Mouse (Mus musculus) liver, embryonic 14.5 days (tissue): Measurements from ENCODE around the gene Ppp2r5c. TPM values are rescaled to one million over a fixed set of nuclear protein-coding genes. Genes with fewer than 3 reads are reported as not detected.

Experiments
- ATAC-seq: fragments of 200-750 bp; cut with Nextera tagmentation; 2 replicates; pipeline ENCODE4 v1.8.0; 2017; ENCODE audit warnings: moderate number of reproducible peaks, mild to moderate bottlenecking, moderate library complexity; ENCODE audit not compliant: insufficient read depth
- DNase-seq, 3 experiments: peaks; one replicate each; pipeline ENCODE4 v3.0.0-alpha.2; 2012 to 2013; ENCODE audit warnings: low read depth in 3 of 3, low spot score in 3 of 3
- H3K27ac ChIP-seq: fragments of 300-500 bp; sonication (generic); 2 replicates; pipeline ENCODE4 v1.5.1; 2014; ENCODE audit warnings: moderate library complexity, mild to moderate bottlenecking, control low read depth, inconsistent platforms
- H3K27me3 ChIP-seq: fragments of 300-500 bp; sonication (generic); 2 replicates; pipeline ENCODE4 v1.6.1; 2014; ENCODE audit warnings: mild to moderate bottlenecking, low read length, moderate library complexity; ENCODE audit not compliant: control insufficient read depth, insufficient read depth
- H3K36me3 ChIP-seq: fragments of 300-500 bp; sonication (generic); replicated peaks from 2 replicates; pipeline ENCODE4 v1.6.1; 2014; ENCODE audit warnings: low read depth; ENCODE audit not compliant: control insufficient read depth, insufficient read depth
- H3K4me1 ChIP-seq, 2 experiments: fragments of 200-500 bp in 1 of 2; fragments of 300-500 bp in 1 of 2; sonication (generic) in 1 of 2; replicated peaks; 2 replicates each; pipeline ENCODE4 v1.6.1; 2012 to 2014; ENCODE audit warnings: antibody characterized with exemption in 1 of 2, inconsistent platforms in 1 of 2, low read length in 1 of 2; ENCODE audit not compliant: control insufficient read depth in 2 of 2, insufficient read depth in 2 of 2
- H3K4me2 ChIP-seq: fragments of 300-500 bp; sonication (generic); 2 replicates; pipeline ENCODE4 v1.6.1; 2014; ENCODE audit warnings: low read depth, mild to moderate bottlenecking, control low read depth, moderate library complexity
- H3K4me3 ChIP-seq, 2 experiments: fragments of 200-500 bp in 1 of 2; fragments of 300-500 bp in 1 of 2; sonication (generic) in 1 of 2; 2 replicates each; pipeline ENCODE4 v1.5.1; 2012 to 2014; ENCODE audit warnings: low read depth in 2 of 2, low read length in 2 of 2, mild to moderate bottlenecking in 2 of 2, control low read depth in 1 of 2, inconsistent platforms in 1 of 2, moderate library complexity in 1 of 2; ENCODE audit not compliant: insufficient read depth in 1 of 2
- H3K9ac ChIP-seq: fragments of 300-500 bp; sonication (generic); replicated peaks from 2 replicates; pipeline ENCODE4 v1.6.1; 2014; ENCODE audit warnings: mild to moderate bottlenecking, control low read depth, moderate library complexity
- H3K9me3 ChIP-seq: fragments of 300-500 bp; sonication (generic); 2 replicates; pipeline ENCODE4 v1.6.1; 2016; ENCODE audit warnings: low read length, mixed read lengths; ENCODE audit not compliant: control insufficient read depth
- CTCF ChIP-seq: IDR thresholded peaks from 2 replicates; pipeline ENCODE4 v1.5.1; 2016; ENCODE audit warnings: antibody characterized with exemption, low read depth, control low read depth
- EP300 ChIP-seq: IDR thresholded peaks from 2 replicates; pipeline ENCODE4 v1.6.1; 2016; ENCODE audit warnings: antibody characterized with exemption, low read depth
- WGBS: fragments of 180-500 bp; shearing (Covaris S2); extraction: QIAGEN DNeasy Blood & Tissue Kit; methylation state at CpG from one replicate; pipeline ENCODE4 v1.1.7; 2014; ENCODE audit not compliant: insufficient replicate concordance; 5-methylcytosine and 5-hydroxymethylcytosine counted together
- polyA plus RNA-seq, 2 experiments: library from polyadenylated mRNA; depleted of rRNA in 1 of 2; stranded (reverse) in 1 of 2; unstranded in 1 of 2; fragments of >200 nt; fragmentation: Nextera tagmentation in 1 of 2; extraction: Ambion mirVana in 1 of 2; gene quantifications; 2 replicates each; pipeline versions ENCODE4 v1.2.1 to v1.2.3; 2012 to 2014

Ppp2r5c gene
- polyA plus RNA-seq, 2 experiments: 22.6 to 70.8 TPM

DNA sequence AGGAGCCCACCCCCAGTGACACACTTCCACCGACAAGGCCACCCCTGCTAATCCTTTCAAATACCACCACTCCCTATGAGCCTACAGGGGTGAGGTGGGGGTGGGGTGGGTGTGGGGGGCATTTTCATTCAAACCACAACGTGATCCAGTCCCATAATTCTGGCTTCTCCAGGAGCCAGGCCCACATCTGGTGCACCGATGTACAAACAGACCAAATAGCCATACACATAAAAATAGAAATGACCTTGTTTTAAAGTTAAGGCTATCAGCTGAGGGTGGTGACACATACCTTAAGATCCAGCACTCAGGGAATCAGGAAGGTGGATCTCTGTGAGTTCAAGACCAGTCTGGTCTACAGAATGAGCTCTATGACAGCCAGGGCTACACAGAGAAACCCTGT is 24.5 kb downstream of the Ppp2r5c start:
- TF ChIP-seq EP300 (no peak), CTCF (no peak)
- no peak overlapping the region for H3K9ac ChIP-seq
- H3K27ac ChIP-seq: no peak overlapping the region
- ATAC-seq (no peak), DNase-seq (no peak)
- no peaks in the 10 kb centered on the region for H3K27me3 ChIP-seq
- H3K36me3 ChIP-seq: no peaks in the 10 kb centered on the region
- no peak overlapping the region for H3K4me2 ChIP-seq
- H3K9me3 ChIP-seq: no peaks in the 10 kb centered on the region
- 76% methylated on average over 3 of the region's 3 CpGs for WGBS
- no peaks in the 10 kb centered on the region for H3K4me1 ChIP-seq
- no peak overlapping the region for H3K4me3 ChIP-seq

DNA sequence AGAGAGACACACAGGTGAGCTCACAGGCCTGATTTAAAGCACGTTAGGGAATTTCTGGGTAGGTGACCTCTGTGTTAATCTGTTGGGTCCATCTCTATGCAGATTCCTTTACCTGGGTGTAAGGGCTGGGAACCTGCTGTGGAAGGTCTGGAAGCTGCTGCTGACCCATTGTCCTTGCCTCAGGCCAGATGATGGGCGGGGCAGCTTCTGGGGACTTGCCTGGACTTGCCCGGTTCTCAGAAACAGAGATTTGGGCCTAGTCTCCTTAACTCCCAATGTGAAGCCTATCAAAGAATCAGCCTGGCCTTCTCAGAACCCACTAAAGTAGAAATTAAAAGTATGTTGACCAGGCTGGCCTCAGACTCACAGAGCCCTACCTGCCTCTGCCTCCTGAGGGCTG is 25.3 kb downstream of the Ppp2r5c start:
- 80% methylated on average over 3 of the region's 3 CpGs for WGBS
- ATAC-seq: no peak

DNA sequence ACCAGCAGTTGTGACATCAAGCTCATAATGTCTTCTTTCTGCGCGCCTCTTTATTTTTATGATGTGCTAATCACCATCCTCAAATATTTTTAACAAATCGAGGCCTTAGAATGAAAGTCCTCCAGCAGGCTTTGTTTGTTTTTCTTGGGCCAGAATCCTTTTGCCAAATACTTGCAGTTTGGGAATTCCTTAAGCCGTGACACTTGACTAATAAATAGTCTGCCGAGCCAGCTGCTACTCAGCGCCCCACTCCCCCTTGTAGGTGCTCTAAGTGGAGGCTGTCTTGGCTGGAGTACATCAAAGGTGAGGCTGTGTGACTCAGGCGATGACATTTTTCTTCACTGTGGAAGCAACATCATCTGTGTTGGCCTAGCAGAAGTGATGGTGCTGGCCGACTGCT is 27.6 kb downstream of the Ppp2r5c start:
- WGBS: 74% methylated on average over 8 of the region's 8 CpGs
- no peak overlapping the region for H3K4me3 ChIP-seq
- H3K27ac ChIP-seq: no peak overlapping the region
- no peaks in the 10 kb centered on the region for H3K36me3 ChIP-seq
- H3K9me3 ChIP-seq: no peaks in the 10 kb centered on the region
- no peak overlapping the region for H3K4me2 ChIP-seq
- H3K9ac ChIP-seq: no peak overlapping the region
- DNase-seq (no peak), ATAC-seq (no peak)
- no peaks in the 10 kb centered on the region for H3K4me1 ChIP-seq
- TF ChIP-seq CTCF: no peak
- no peak for TF ChIP-seq EP300
- H3K27me3 ChIP-seq: no peaks in the 10 kb centered on the region

More for the DNA sequence above, 25.3 kb downstream of the Ppp2r5c start:
- DNase-seq: no peak
- Histone ChIP-seq H3K27me3 (no peaks in the 10 kb centered on the region), H3K4me2 (no peak overlapping the region), H3K9ac (no peak overlapping the region), H3K4me1 (no peaks in the 10 kb centered on the region), H3K4me3 (no peak overlapping the region), H3K36me3 (no peaks in the 10 kb centered on the region), H3K9me3 (no peaks in the 10 kb centered on the region), H3K27ac (no peak overlapping the region)
- TF ChIP-seq EP300: no peak
- TF ChIP-seq CTCF: no peak

DNA sequence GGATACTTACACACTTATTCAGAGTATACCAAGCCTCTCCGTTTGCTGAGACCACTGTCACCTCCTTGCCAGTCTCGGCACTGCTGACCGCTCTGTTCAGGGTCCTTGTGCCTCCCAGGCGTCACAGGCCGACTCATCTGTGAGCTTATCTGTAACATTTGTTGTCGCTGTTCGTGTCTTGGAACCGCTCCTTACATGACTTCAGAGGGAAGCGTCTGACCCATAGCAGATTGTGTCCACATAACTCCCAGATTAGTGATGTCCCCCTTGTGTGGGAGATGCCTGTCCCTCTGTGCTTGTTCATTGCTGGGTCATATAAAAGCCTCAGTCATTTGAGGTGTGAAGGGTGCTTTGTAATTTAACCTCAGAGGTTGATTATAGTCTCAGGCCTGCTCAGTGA is 29.6 kb downstream of the Ppp2r5c start:
- no peak overlapping the region for H3K9ac ChIP-seq
- WGBS: 65% methylated on average over 9 of the region's 9 CpGs
- no peak overlapping the region for H3K27ac ChIP-seq
- H3K27me3 ChIP-seq: no peaks in the 10 kb centered on the region
- H3K9me3 ChIP-seq: no peaks in the 10 kb centered on the region
- H3K4me2 ChIP-seq: no peak overlapping the region
- no peak for ATAC-seq
- 0 out of 4 replicates have a peak, but pooled peaks cover 0 to 2% of the 10 kb centered on the region in 2 experiments for H3K4me1 ChIP-seq
- H3K4me3 ChIP-seq: no peak overlapping the region
- no peak for TF ChIP-seq EP300
- TF ChIP-seq CTCF: no peak
- DNase-seq: no peak
- no peaks in the 10 kb centered on the region for H3K36me3 ChIP-seq

DNA sequence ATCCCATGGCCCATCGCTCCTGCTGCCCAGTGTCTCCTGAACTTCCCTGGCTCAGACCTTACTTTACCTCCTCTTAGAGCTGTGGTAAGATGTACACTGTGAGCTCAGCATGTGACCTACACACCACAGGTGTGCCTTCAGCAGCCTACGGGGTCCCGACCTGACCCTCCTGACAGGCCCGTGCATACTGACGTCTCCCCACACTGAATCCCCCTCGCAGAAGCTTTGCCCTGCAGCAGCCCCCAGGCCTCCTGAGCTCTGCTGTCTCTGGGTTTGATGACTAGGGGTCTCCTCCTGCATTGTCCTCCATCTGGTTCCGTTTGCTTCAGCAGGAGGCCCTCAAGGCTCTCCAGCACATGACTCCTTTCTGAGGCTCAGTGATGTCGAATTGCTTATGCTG is 31.0 kb downstream of the Ppp2r5c start:
- no peak overlapping the region for H3K4me3 ChIP-seq
- ATAC-seq: no peak
- TF ChIP-seq EP300 (no peak), CTCF (no peak)

More for the DNA sequence above, 31.0 kb downstream of the Ppp2r5c start:
- H3K9ac ChIP-seq: no peak overlapping the region
- no peak for DNase-seq
- H3K4me1 ChIP-seq: 0 out of 4 replicates have a peak, but pooled peaks cover 0 to 2% of the 10 kb centered on the region in 2 experiments
- no peak overlapping the region for H3K27ac ChIP-seq
- no peak overlapping the region for H3K4me2 ChIP-seq
- 80% methylated on average over 8 of the region's 8 CpGs for WGBS
- no peaks in the 10 kb centered on the region for H3K9me3 ChIP-seq
- no peaks in the 10 kb centered on the region for H3K27me3 ChIP-seq
- H3K36me3 ChIP-seq: no peaks in the 10 kb centered on the region
